Mouse (Mus musculus) heart, embryonic 15.5 days (tissue): Measurements from ENCODE around the gene Cmah. TPM values are rescaled to one million over a fixed set of nuclear protein-coding genes. Genes with fewer than 3 reads are reported as not detected.

Source experiments
- ATAC-seq: fragments of 200-750 bp; cut with Nextera tagmentation; replicated peaks from 2 replicates; pipeline ENCODE4 v1.8.0; 2017; ENCODE audit warnings: low read depth, moderate TSS enrichment; ENCODE audit not compliant: insufficient number of reproducible peaks, insufficient read depth, low FRiP score
- H3K27ac ChIP-seq: fragments of 300-500 bp; sonication (generic); 2 replicates; pipeline ENCODE4 v1.5.1; 2015; ENCODE audit warnings: mild to moderate bottlenecking, inconsistent platforms
- H3K27me3 ChIP-seq: fragments of 300-500 bp; sonication (generic); 2 replicates; pipeline ENCODE4 v1.6.1; 2015; ENCODE audit warnings: inconsistent platforms
- H3K36me3 ChIP-seq: fragments of 300-500 bp; sonication (generic); 2 replicates; pipeline ENCODE4 v1.6.1; 2015; ENCODE audit warnings: mild to moderate bottlenecking, inconsistent platforms
- H3K4me1 ChIP-seq: fragments of 300-500 bp; sonication (generic); replicated peaks from 2 replicates; pipeline ENCODE4 v1.6.1; 2015; ENCODE audit warnings: inconsistent platforms
- H3K4me2 ChIP-seq: fragments of 300-500 bp; sonication (generic); 2 replicates; pipeline ENCODE4 v1.6.1; 2015; ENCODE audit warnings: inconsistent platforms, mild to moderate bottlenecking, moderate library complexity
- H3K4me3 ChIP-seq: fragments of 300-500 bp; sonication (generic); 2 replicates; pipeline ENCODE4 v1.5.1; 2015; ENCODE audit warnings: mild to moderate bottlenecking, inconsistent platforms
- H3K9ac ChIP-seq: fragments of 300-500 bp; sonication (generic); 2 replicates; pipeline ENCODE4 v1.6.1; 2015; ENCODE audit warnings: mild to moderate bottlenecking, inconsistent platforms
- H3K9me3 ChIP-seq: fragments of 300-500 bp; sonication (generic); replicated peaks from 2 replicates; pipeline ENCODE4 v1.6.1; 2016; ENCODE audit warnings: inconsistent platforms
- WGBS: fragments of 180-500 bp; shearing (Covaris S2); methylation state at CpG from one replicate; pipeline ENCODE4 v1.1.7; 2015; ENCODE audit warnings: mixed read lengths; 5-methylcytosine and 5-hydroxymethylcytosine counted together
- polyA plus RNA-seq: library from polyadenylated mRNA; unstranded; fragments of >200 nt; fragmentation: Nextera tagmentation; extraction: Ambion mirVana; gene quantifications from 2 replicates; pipeline ENCODE4 v1.2.1, GENCODE M21; 2015

The Cmah gene
- polyA plus RNA-seq, 1 experiment from 2014 or later: 0.45 TPM

DNA sequence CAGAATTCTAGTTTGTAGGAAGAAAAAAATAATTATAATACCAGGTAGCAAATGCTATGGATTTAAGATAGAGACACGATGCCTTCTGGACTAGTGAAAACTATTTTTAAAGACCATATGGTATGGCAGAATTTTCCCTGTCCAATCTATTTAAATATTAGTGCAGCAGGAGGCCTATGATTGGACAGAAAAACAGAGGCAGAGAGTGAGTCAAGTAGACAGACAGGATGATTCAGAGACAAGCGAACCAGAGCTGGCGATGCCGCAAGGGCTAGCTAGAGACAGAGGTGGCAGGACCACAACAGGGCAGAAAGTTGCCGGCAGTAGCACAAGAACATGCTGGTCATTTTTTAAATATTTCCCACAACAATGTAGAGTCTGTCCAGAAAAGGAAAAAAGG is 126.5 kb downstream of the Cmah start:
- Histone ChIP-seq H3K4me1 (no peaks in the 10 kb centered on the region), H3K27ac (no peak overlapping the region), H3K4me2 (no peak overlapping the region), H3K9me3 (no peaks in the 10 kb centered on the region), H3K27me3 (no peaks in the 10 kb centered on the region), H3K36me3 (no peaks in the 10 kb centered on the region), H3K9ac (no peak overlapping the region), H3K4me3 (no peak overlapping the region)
- 90% methylated on average over 5 of the region's 5 CpGs for WGBS
- no peak for ATAC-seq

DNA sequence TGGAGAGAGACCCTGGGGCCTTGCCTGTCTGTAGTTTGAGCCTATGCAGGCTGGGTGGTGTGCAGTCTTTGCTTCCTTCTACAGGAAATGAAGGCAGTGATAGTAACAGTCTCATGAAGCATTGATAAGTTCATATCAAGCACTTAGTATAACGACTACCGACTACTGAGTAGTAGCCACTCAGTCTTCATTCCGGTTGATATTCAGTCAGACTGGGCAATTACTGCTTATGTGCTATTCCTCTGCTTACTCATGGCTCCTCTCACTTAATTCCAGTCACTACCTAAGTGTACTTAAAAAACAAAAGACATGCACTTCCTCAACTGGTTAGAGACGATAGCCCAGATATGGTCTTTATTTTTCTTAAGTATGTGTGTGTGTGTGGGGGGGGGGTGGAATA is 129.2 kb downstream of the Cmah start:
- Histone ChIP-seq H3K27me3 (no peaks in the 10 kb centered on the region), H3K4me2 (no peak overlapping the region), H3K9me3 (no peaks in the 10 kb centered on the region), H3K4me1 (no peaks in the 10 kb centered on the region), H3K36me3 (no peaks in the 10 kb centered on the region), H3K4me3 (no peak overlapping the region), H3K9ac (no peak overlapping the region), H3K27ac (no peak overlapping the region)
- WGBS: 49% methylated on average over 4 of the region's 4 CpGs
- no peak for ATAC-seq

DNA sequence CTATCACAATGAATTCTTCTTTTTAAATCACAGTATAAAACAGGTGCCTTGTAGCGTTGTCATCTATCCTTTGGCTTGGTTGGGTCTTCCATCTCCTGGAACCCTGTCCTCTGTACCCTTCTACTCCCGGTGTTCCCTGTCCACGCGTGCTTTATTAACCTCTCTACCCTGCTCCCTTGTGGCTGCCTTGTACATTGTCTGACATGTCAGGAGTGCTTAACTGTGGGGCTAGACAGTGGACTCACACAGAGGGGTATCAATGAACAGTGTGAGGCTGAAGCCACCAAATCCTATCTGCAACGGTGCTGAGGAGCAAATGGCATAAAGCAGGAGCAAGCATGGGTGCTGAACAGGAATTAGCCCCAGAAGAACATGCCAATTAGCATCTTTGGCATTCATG is 133.3 kb downstream of the Cmah start:
- WGBS: 89% methylated on average over 5 of the region's 5 CpGs
- no peak overlapping the region for H3K27ac ChIP-seq
- peaks cover 2% of the 10 kb centered on the region; the same call in 1 of the 2 replicates for H3K4me1 ChIP-seq
- H3K27me3 ChIP-seq: no peaks in the 10 kb centered on the region
- H3K4me3 ChIP-seq: no peak overlapping the region
- H3K9ac ChIP-seq: no peak overlapping the region
- H3K9me3 ChIP-seq: no peaks in the 10 kb centered on the region
- no peaks in the 10 kb centered on the region for H3K36me3 ChIP-seq
- no peak for ATAC-seq
- no peak overlapping the region for H3K4me2 ChIP-seq

DNA sequence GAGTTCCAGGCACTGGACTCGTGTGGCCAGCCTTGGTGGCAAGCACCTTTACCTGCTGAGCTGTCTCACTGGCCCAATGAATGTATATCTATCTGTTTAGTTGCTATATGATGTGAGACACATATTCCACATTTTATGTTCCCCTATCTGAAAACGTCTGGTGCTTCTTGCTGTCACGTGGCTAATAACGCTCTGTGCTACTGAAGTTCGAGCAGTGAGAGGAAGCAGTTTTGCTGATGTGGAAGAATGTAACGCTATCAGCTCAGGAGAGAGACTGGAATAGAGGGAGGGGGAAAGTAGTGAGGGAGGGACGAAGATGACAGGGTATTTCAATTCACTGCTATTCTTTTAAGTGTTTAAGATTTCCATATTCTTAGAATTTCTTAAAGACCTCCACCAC is 136.6 kb downstream of the Cmah start:
- H3K9ac ChIP-seq: no peak overlapping the region
- no peak overlapping the region for H3K27ac ChIP-seq
- no peaks in the 10 kb centered on the region for H3K27me3 ChIP-seq
- no peaks in the 10 kb centered on the region for H3K36me3 ChIP-seq
- H3K4me2 ChIP-seq: no peak overlapping the region
- no peak overlapping the region for H3K4me3 ChIP-seq
- ATAC-seq: no peak
- H3K4me1 ChIP-seq: peaks cover 2% of the 10 kb centered on the region; the same call in 1 of the 2 replicates
- 46% methylated on average over 7 of the region's 7 CpGs for WGBS
- no peaks in the 10 kb centered on the region for H3K9me3 ChIP-seq

DNA sequence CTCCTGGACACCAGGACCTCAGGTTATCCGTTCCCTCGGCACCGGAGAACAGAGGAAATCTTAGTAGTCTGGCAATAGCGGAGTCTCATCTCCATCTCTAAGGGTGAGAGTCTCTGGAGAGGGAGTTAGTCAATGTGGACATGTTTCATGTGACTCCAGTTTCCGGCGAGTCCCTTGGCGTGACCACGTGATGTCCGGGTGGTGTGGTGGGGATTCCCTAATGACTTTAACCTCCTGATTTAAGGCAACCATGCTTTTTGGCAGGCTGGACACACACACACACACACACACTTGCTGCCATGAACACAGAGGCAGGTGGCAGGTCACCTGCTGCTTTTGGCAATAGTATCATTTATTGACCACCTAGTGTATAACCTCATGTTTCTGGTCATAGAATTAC is 138.8 kb downstream of the Cmah start:
- Histone ChIP-seq H3K27me3 (no peaks in the 10 kb centered on the region), H3K9me3 (no peaks in the 10 kb centered on the region), H3K9ac (no peak overlapping the region), H3K27ac (no peak overlapping the region), H3K4me1 (peaks cover 2% of the 10 kb centered on the region; the same call in 1 of the 2 replicates), H3K4me2 (no peak overlapping the region), H3K4me3 (no peak overlapping the region), H3K36me3 (no peaks in the 10 kb centered on the region)
- WGBS: 96% methylated on average over 9 of the region's 9 CpGs
- no peak for ATAC-seq

DNA sequence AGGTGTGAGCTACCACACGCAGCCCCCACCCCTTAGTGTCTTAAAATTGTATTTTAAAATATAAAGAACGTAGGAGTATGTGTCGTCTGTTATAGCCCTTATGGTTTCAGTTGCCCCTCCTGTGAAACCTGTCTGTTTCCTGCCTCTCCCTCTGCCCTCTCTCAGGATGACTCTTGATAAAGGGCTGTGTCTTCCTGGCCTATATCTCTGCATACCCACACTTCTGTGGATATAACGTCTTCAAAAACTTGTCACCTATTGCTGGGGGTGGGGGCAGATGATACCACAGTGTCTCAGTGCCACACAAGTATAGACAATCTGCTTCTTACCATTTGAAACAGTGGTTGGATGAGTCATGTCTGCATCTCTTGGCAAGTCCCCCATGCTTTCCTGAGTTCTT is 140.6 kb downstream of the Cmah start:
- no peak for ATAC-seq
- no peaks in the 10 kb centered on the region for H3K9me3 ChIP-seq
- H3K4me1 ChIP-seq: no peaks in the 10 kb centered on the region; the same call in 1 of the 2 replicates
- 60% methylated on average over 4 of the region's 4 CpGs for WGBS
- H3K4me3 ChIP-seq: no peak overlapping the region
- no peak overlapping the region for H3K4me2 ChIP-seq
- H3K9ac ChIP-seq: no peak overlapping the region
- H3K27me3 ChIP-seq: no peaks in the 10 kb centered on the region
- no peak overlapping the region for H3K27ac ChIP-seq
- no peaks in the 10 kb centered on the region for H3K36me3 ChIP-seq

DNA sequence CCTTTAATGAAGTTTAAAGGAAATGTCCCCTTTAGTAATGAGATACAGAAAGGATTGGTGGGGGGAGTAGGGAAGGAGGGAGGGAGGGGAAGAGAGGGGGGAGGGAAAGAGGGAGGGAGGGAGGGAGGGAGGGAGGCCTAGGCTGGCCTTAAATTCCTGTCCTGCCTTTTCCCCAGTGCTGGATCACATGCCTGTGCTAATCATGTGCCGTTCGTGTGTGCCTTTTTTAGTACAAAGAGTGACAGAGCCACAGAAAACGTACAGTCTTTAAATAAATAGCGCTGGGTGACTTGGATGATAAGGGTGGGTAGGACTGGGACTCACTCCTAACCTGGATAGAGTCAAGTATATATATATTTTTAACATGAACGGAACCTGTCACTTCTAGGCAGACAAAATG is 150.4 kb downstream of the Cmah start:
- Histone ChIP-seq H3K4me1 (peaks cover 27% of the 10 kb centered on the region), H3K9ac (no peak overlapping the region), H3K9me3 (no peaks in the 10 kb centered on the region), H3K27me3 (no peaks in the 10 kb centered on the region), H3K4me3 (no peak overlapping the region), H3K4me2 (no peak overlapping the region), H3K27ac (peak overlapping the region; percentile 89), H3K36me3 (no peaks in the 10 kb centered on the region)
- ATAC-seq: peak; percentile 75
- WGBS: 22% methylated on average over 5 of the region's 5 CpGs

DNA sequence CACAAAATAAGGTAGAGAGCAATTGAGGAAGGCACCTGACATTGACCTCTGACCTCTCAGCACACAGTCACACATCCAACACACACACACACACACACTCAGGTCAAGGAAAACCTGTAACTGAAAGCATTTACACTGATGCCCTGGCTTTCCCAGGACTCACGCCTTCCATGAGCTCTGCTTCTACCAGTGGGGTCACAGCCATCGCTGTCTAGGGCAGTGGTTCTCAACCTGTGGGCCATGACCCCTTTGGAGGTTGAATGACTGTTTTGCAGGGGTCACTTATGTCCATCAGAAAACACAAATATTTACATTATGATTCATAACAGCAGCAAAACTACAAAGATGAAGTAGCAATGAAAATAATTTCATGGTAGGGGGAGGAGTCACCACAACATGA is 152.3 kb downstream of the Cmah start:
- H3K27me3 ChIP-seq: no peaks in the 10 kb centered on the region
- H3K9ac ChIP-seq: no peak overlapping the region
- H3K4me1 ChIP-seq: peaks cover 27% of the 10 kb centered on the region
- WGBS: 92% methylated on average over 2 of the region's 2 CpGs
- ATAC-seq: no peak
- no peak overlapping the region for H3K27ac ChIP-seq
- no peaks in the 10 kb centered on the region for H3K36me3 ChIP-seq
- no peak overlapping the region for H3K4me2 ChIP-seq
- no peak overlapping the region for H3K4me3 ChIP-seq
- H3K9me3 ChIP-seq: no peaks in the 10 kb centered on the region

DNA sequence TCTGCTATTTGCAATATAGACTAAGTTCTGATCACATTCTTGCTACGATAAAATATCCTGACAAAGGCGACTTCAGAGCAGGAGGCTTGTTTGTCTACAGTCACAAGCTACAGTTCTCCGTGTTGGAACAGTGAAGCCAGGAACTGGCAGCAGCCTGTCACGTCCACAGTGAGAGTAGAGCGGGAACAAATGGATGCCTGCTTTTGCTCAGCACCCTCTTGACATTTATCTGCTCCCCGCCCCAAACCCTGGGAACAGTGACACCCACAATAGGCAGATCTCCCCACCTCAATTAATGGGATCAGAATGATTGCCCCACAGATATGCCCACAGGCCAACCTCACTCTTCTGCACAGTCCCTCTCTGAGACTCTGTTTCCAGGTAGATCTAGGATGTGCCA is 153.6 kb downstream of the Cmah start:
- Histone ChIP-seq H3K27me3 (no peaks in the 10 kb centered on the region), H3K4me3 (no peak overlapping the region), H3K4me1 (peaks cover 27% of the 10 kb centered on the region), H3K36me3 (no peaks in the 10 kb centered on the region), H3K9me3 (no peaks in the 10 kb centered on the region), H3K9ac (no peak overlapping the region), H3K4me2 (no peak overlapping the region), H3K27ac (peak overlapping the region; percentile 78)
- peak; percentile 51; the same call in 1 of the 2 replicates for ATAC-seq
- WGBS: 32% methylated on average over 6 of the region's 6 CpGs

DNA sequence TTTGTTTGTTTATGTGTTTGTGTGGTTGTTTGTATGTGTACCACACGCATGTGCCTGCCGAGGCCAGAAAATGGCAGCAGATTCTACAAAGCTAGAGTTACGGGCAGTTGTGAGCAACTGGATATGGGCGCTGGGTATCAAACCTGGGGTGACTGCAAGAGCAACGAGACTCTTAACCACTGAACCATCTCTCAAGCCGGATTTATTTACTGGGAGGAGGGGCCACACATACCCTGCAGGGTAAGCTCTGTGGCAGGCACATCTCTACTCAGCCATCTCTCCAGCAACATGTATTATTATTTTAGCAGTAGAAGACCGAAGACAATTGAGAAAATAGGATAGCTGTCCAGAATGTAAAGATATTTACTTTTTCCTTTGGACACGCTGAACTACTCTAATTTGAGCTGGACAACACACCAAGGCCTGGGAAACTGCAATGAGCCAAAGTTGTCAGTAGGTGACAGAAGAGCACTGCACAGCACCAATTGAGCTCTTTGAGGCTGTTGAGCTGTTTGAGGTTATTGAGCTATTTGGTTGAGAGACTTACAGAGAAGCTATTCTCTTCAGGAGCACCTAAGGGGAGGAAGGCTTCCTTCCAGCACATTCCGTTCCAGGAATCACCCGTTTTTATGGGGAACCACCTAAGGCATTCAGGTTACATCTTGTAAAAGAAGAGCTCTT is 154.6 kb downstream of the Cmah start:
- peak overlapping the region; percentile 64; the same call in 1 of the 2 replicates for H3K27ac ChIP-seq

DNA sequence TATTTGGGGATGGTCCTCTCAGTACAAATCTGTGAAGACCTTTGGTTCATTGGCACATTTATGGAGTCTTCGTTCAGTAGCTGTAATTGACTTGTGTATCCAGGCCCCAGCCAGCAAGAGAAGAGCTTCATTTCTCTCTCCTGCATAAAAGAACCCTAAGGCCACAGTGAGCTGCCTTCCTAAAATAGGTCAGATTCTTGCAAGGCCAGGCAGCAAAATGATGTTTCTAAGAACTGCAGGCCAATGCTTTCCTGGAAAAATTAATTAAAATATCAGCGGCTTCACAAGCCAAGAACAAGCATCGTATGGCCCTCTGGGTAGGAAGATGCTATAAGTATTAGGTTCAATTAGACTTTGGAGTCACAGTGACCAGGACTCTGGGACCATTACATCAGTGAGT is 156.5 kb downstream of the Cmah start:
- Histone ChIP-seq H3K27ac (no peak overlapping the region), H3K9me3 (no peaks in the 10 kb centered on the region), H3K4me3 (no peak overlapping the region), H3K27me3 (no peaks in the 10 kb centered on the region), H3K4me2 (no peak overlapping the region), H3K4me1 (peaks cover 15% of the 10 kb centered on the region), H3K9ac (no peak overlapping the region), H3K36me3 (no peaks in the 10 kb centered on the region)
- WGBS: 88% methylated on average over 3 of the region's 3 CpGs
- ATAC-seq: no peak

More for the DNA sequence above, 154.6 kb downstream of the Cmah start:
- Histone ChIP-seq H3K27me3 (no peaks in the 10 kb centered on the region), H3K9ac (no peak overlapping the region), H3K36me3 (no peaks in the 10 kb centered on the region), H3K4me3 (no peak overlapping the region), H3K4me2 (no peak overlapping the region), H3K4me1 (peaks cover 27% of the 10 kb centered on the region), H3K9me3 (no peaks in the 10 kb centered on the region)
- 47% methylated on average over 10 of the region's 10 CpGs for WGBS
- no peak; the same call in 1 of the 2 replicates for ATAC-seq

DNA sequence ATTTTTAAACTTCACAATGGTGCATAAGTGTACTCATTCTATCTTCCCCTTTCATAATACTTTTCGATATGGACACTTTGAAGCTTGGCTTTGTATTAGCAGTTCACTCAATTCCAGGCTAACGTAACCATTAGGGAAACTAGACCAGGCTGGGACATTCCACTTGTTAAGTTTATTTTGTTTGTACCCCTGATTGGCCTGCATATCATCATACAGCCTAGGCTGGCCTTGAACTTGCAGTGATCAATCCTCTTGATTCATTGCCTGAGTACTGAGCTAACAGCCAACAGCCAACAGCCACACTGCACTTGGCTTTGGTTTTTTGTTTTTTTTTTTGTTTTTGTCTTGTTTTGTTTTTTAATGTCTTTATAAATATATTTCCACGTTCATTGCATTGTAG is 157.6 kb downstream of the Cmah start:
- no peak for ATAC-seq
- peaks cover 8% of the 10 kb centered on the region for H3K4me1 ChIP-seq
- H3K9ac ChIP-seq: no peak overlapping the region
- H3K4me2 ChIP-seq: no peak overlapping the region
- H3K27me3 ChIP-seq: no peaks in the 10 kb centered on the region
- 90% methylated on average over 3 of the region's 3 CpGs for WGBS
- no peak overlapping the region for H3K4me3 ChIP-seq
- H3K9me3 ChIP-seq: no peaks in the 10 kb centered on the region
- H3K36me3 ChIP-seq: no peaks in the 10 kb centered on the region
- H3K27ac ChIP-seq: no peak overlapping the region
